Mouse (Mus musculus): ENCODE data around the gene Hoxc9. TPM values are rescaled to one million over a fixed set of nuclear protein-coding genes. Genes with fewer than 3 reads are reported as not detected.

Gene Hoxc9
- 0.25 and 0.75 TPM in 2 replicates for polyA plus RNA-seq (2014; fragmentation: Nextera tagmentation; extraction: Ambion mirVana)

- no peak for DNase-seq (ENCODE audit: low spot score)
- H3K9ac ChIP-seq, result no peak within 1 kb of the TSS
- H3K4me3 ChIP-seq (replicated peaks; ENCODE audit: low read length), result no peak within 1 kb of the TSS
- no peak for ATAC-seq (ENCODE audit: low FRiP score)
- WGBS, result 2% methylated on average over 15 of the region's 20 CpGs
- H3K27ac ChIP-seq, result no peak within 1 kb of the TSS
- H3K27me3 ChIP-seq (ENCODE audit: control insufficient read depth, insufficient read depth, low read length), result peaks cover 100% of the 10 kb centered on the region
- no peaks in the 10 kb centered on the region for H3K4me1 ChIP-seq (replicated peaks; ENCODE audit: control insufficient read depth, insufficient read depth, low read length)
- no peak within 1 kb of the TSS for H3K4me2 ChIP-seq (replicated peaks)
- no peaks in the 10 kb centered on the region for H3K9me3 ChIP-seq (ENCODE audit: control insufficient read depth, low read length)
- H3K36me3 ChIP-seq (replicated peaks; ENCODE audit: control insufficient read depth, insufficient read depth), result no peaks in the 10 kb centered on the region
These were observed at the start of gene Hoxc9 for GRCm38 (mm10) chr15:102976171-102976570. Hoxc9 (plus strand) TSS chr15:102976439.

DNA sequence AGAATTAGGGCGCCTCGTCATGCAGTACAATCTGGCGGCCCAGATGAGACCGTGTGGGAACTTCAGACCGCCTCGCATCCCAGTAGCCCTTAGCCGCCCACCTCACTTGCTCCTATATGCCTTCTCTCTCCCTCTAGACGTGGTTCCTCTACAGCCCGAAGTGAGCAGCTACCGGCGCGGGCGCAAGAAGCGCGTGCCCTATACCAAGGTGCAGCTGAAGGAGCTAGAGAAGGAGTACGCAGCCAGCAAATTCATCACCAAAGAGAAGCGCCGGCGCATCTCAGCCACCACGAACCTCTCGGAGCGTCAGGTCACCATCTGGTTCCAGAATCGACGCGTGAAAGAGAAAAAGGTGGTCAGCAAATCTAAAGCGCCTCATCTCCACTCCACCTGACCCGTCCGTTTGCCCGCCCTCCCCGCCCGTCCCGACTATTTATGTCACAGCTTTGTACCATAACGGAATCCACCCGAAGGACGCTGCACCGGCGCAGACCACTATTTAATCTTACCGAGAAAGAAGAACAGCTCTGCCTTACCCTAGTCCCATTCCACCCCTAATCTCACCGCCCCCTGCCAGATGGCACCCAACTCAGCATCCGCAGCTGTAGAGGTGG is 49.1 kb upstream of the Hoxc9 start:
- DNase-seq (ENCODE audit: low spot score), result no peak
- no peak overlapping the region for H3K4me3 ChIP-seq (replicated peaks; ENCODE audit: low read length)
- no peaks in the 10 kb centered on the region for H3K36me3 ChIP-seq (replicated peaks; ENCODE audit: control insufficient read depth, insufficient read depth)
- peaks cover 100% of the 10 kb centered on the region for H3K27me3 ChIP-seq (ENCODE audit: control insufficient read depth, insufficient read depth, low read length)
- under 1% methylated on average over 40 of the region's 40 CpGs for WGBS
- no peak overlapping the region for H3K9ac ChIP-seq
- H3K27ac ChIP-seq, result no peak overlapping the region
- no peaks in the 10 kb centered on the region for H3K4me1 ChIP-seq (replicated peaks; ENCODE audit: control insufficient read depth, insufficient read depth, low read length)
- no peaks in the 10 kb centered on the region for H3K9me3 ChIP-seq (ENCODE audit: control insufficient read depth, low read length)
- ATAC-seq (ENCODE audit: low FRiP score), result no peak
- no peak overlapping the region for H3K4me2 ChIP-seq (replicated peaks)

DNA sequence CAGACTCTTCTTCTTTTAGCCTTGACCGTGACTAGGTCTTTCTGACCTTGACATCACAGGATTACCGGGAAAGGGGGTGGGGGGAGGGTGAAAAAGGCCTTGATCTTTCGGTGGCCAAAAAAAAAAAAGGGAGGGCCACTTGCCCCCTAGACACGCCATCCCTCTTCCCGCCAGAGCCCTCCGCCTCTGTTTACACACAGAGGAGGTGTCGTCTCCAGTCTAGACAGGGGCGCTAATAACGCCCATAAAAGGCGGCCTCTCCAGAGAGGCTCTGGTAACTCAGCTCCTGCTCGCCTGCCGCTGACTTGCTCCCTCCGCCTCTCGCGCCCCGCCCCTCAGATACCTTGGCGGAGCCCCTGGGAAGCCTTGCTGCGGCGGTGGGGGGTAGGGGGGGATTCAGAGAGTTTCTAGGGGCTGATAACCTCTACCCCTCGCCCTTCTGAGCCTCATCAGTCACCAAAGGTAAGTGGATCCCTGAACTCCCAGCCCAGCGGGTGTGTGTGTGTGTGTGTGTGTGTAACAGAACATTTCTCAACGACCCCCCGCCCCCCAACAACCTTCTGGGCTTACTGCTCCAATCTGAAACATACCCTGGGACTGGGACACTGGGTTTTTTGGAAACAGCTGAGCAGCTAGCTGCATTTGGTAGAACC is 44.4 kb upstream of the Hoxc9 start:
- no peak overlapping the region for H3K9ac ChIP-seq
- H3K27me3 ChIP-seq (ENCODE audit: control insufficient read depth, insufficient read depth, low read length), result peaks cover 100% of the 10 kb centered on the region
- H3K9me3 ChIP-seq (ENCODE audit: control insufficient read depth, low read length), result no peaks in the 10 kb centered on the region
- no peak overlapping the region for H3K4me3 ChIP-seq (replicated peaks; ENCODE audit: low read length)
- ATAC-seq (ENCODE audit: low FRiP score), result no peak
- H3K36me3 ChIP-seq (replicated peaks; ENCODE audit: control insufficient read depth, insufficient read depth), result no peaks in the 10 kb centered on the region
- H3K4me1 ChIP-seq (replicated peaks; ENCODE audit: control insufficient read depth, insufficient read depth, low read length), result no peaks in the 10 kb centered on the region
- no peak overlapping the region for H3K27ac ChIP-seq
- H3K4me2 ChIP-seq (replicated peaks), result no peak overlapping the region
- 2% methylated on average over 23 of the region's 23 CpGs for WGBS
- no peak for DNase-seq (ENCODE audit: low spot score)

DNA sequence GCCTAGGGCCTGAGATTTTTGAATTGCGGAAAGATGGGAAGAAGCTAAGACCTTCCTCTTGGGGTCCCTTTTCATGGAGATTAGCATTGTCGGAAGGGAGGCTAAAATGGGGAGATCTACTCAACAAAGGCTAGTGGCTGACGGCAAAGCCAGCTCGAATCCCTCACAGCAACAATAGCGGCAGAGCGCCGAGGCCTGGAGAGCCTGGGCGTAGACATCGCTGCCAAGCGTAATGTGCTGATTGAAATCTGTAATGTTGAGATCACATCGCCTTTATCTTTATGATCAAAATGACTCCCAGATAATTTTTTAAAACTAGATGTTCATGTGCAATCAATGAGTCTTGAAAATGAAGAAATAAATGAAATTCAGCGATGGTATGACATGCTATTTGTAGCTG is 41.8 kb upstream of the Hoxc9 start:
- no peak overlapping the region for H3K27ac ChIP-seq
- no peaks in the 10 kb centered on the region for H3K4me1 ChIP-seq (replicated peaks; ENCODE audit: control insufficient read depth, insufficient read depth, low read length)
- H3K27me3 ChIP-seq (ENCODE audit: control insufficient read depth, insufficient read depth, low read length), result peaks cover 100% of the 10 kb centered on the region
- 2% methylated on average over 12 of the region's 12 CpGs for WGBS
- H3K9me3 ChIP-seq (ENCODE audit: control insufficient read depth, low read length), result no peaks in the 10 kb centered on the region
- ATAC-seq (ENCODE audit: low FRiP score) (no peak), DNase-seq (ENCODE audit: low spot score) (no peak)
- no peaks in the 10 kb centered on the region for H3K36me3 ChIP-seq (replicated peaks; ENCODE audit: control insufficient read depth, insufficient read depth)
- H3K9ac ChIP-seq, result no peak overlapping the region
- no peak overlapping the region for H3K4me2 ChIP-seq (replicated peaks)
- no peak overlapping the region for H3K4me3 ChIP-seq (replicated peaks; ENCODE audit: low read length)

DNA sequence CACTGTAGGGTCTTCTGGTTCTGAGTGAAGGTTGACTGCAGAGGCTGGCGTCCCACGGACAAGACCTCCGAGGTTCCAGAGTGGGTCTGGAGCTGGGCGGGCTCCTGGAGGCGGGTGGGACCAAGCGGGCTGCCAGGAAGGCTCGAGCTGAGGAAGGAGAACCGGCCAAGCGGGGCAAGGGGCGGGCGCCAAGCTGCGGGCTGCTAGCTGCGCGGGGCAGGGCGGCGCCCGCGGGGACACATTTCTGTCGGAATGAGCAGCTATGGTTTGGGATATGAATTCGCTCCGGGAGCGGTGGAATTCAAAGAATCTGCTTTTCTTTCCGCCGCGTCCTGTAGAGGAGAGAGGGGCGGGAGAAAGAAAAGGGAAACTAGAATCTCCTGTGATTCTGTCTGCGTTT is 41.3 kb upstream of the Hoxc9 start:
- ATAC-seq (ENCODE audit: low FRiP score) (no peak), DNase-seq (ENCODE audit: low spot score) (no peak)
- H3K27me3 ChIP-seq (ENCODE audit: control insufficient read depth, insufficient read depth, low read length), result peaks cover 100% of the 10 kb centered on the region
- no peaks in the 10 kb centered on the region for H3K4me1 ChIP-seq (replicated peaks; ENCODE audit: control insufficient read depth, insufficient read depth, low read length)
- H3K9me3 ChIP-seq (ENCODE audit: control insufficient read depth, low read length), result no peaks in the 10 kb centered on the region
- no peak overlapping the region for H3K4me2 ChIP-seq (replicated peaks)
- 1% methylated on average over 24 of the region's 27 CpGs for WGBS
- no peak overlapping the region for H3K4me3 ChIP-seq (replicated peaks; ENCODE audit: low read length)
- H3K27ac ChIP-seq, result no peak overlapping the region
- no peak overlapping the region for H3K9ac ChIP-seq
- no peaks in the 10 kb centered on the region for H3K36me3 ChIP-seq (replicated peaks; ENCODE audit: control insufficient read depth, insufficient read depth)

GRCm38 (mm10) chr15:102936279-102936972 is 39.8 kb upstream of the Hoxc9 start, which contains the start of gene Hoxc12:
Hoxc12 (plus strand) TSS chr15:102936757.
- peaks cover 100% of the 10 kb centered on the region for H3K27me3 ChIP-seq (ENCODE audit: control insufficient read depth, insufficient read depth, low read length)
- WGBS, result 2% methylated on average over 31 of the region's 31 CpGs
- H3K9ac ChIP-seq, result no peak within 1 kb of the TSS
- H3K4me2 ChIP-seq (replicated peaks), result no peak within 1 kb of the TSS
- H3K9me3 ChIP-seq (ENCODE audit: control insufficient read depth, low read length), result no peaks in the 10 kb centered on the region
- H3K4me1 ChIP-seq (replicated peaks; ENCODE audit: control insufficient read depth, insufficient read depth, low read length), result no peaks in the 10 kb centered on the region
- H3K4me3 ChIP-seq (replicated peaks; ENCODE audit: low read length), result no peak within 1 kb of the TSS
- ATAC-seq (ENCODE audit: low FRiP score), result no peak
- no peak within 1 kb of the TSS for H3K27ac ChIP-seq
- DNase-seq (ENCODE audit: low spot score), result no peak
- H3K36me3 ChIP-seq (replicated peaks; ENCODE audit: control insufficient read depth, insufficient read depth), result no peaks in the 10 kb centered on the region

GRCm38 (mm10) chr15:102937036-102937666 is 39.1 kb upstream of the Hoxc9 start:
- no peak for DNase-seq (ENCODE audit: low spot score)
- WGBS, result 2% methylated on average over 50 of the region's 50 CpGs
- no peak overlapping the region for H3K4me3 ChIP-seq (replicated peaks; ENCODE audit: low read length)
- H3K27ac ChIP-seq, result no peak overlapping the region
- no peaks in the 10 kb centered on the region for H3K36me3 ChIP-seq (replicated peaks; ENCODE audit: control insufficient read depth, insufficient read depth)
- peaks cover 100% of the 10 kb centered on the region for H3K27me3 ChIP-seq (ENCODE audit: control insufficient read depth, insufficient read depth, low read length)
- H3K4me2 ChIP-seq (replicated peaks), result no peak overlapping the region
- no peak overlapping the region for H3K9ac ChIP-seq
- no peaks in the 10 kb centered on the region for H3K9me3 ChIP-seq (ENCODE audit: control insufficient read depth, low read length)
- H3K4me1 ChIP-seq (replicated peaks; ENCODE audit: control insufficient read depth, insufficient read depth, low read length), result no peaks in the 10 kb centered on the region
- ATAC-seq (ENCODE audit: low FRiP score), result no peak

DNA sequence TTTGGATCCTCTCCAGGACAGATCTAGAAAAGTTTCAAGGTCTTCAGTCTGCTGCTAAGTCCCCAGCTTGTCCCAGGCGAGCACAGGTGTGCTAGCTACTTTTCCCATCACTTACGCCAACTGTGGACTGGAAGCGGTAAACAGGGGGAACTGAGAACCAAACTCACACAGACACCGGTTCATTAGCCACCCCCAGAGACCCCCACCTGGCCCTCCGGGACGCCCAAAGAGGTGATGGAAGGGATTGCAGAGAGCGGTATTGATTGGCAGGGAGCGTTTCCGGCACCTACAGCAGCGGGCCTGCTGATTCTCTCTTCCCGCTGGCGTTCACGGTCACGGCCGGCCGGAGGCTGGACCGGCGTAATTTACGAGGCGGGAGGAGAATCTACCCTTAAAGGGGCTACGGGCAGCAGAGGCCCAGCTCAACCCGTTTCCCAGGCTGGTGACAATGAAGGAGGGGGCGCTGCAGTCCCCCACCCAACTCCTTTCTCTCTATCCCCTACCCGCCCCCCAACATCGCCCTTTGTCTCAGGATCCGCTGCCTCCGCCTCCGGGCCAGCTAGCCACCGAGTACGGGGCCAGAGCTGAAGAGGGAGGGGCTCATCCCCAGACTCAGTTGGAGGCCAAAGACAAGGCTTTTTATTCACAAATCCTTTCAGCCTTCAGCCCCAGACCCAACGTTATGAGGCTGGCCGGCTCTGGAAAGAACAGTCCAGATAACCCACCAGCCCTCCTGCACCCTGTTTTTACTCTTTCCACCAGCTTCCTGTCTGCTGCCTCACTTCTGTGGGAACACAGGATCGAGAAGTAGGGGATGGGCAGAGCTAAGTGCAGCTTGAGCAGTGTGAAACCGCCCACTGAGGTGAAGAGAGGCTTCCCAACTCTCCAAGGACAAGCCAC is 36.7 kb upstream of the Hoxc9 start:
- Histone ChIP-seq H3K9ac (no peak overlapping the region), H3K27me3 (ENCODE audit: control insufficient read depth, insufficient read depth, low read length) (peaks cover 100% of the 10 kb centered on the region), H3K4me3 (replicated peaks; ENCODE audit: low read length) (no peak overlapping the region), H3K9me3 (ENCODE audit: control insufficient read depth, low read length) (no peaks in the 10 kb centered on the region), H3K36me3 (replicated peaks; ENCODE audit: control insufficient read depth, insufficient read depth) (no peaks in the 10 kb centered on the region), H3K4me1 (replicated peaks; ENCODE audit: control insufficient read depth, insufficient read depth, low read length) (no peaks in the 10 kb centered on the region), H3K4me2 (replicated peaks) (no peak overlapping the region), H3K27ac (no peak overlapping the region)
- WGBS, result 2% methylated on average over 33 of the region's 34 CpGs
- no peak for ATAC-seq (ENCODE audit: low FRiP score)
- DNase-seq (ENCODE audit: low spot score), result no peak
